Mouse (Mus musculus): ENCODE measurements around the gene Anks1b. TPM values are rescaled to one million over a fixed set of nuclear protein-coding genes. Genes with fewer than 3 reads are reported as not detected.

Anks1b gene
- polyA plus RNA-seq, 1 experiment from 2014 or later = 0.10 TPM

- Histone ChIP-seq H3K4me2 (no peak overlapping the region), H3K36me3 (replicated peaks) (no peaks in the 10 kb centered on the region), H3K9me3 (replicated peaks) (no peaks in the 10 kb centered on the region), H3K27ac (replicated peaks) (no peak overlapping the region), H3K4me1 (replicated peaks) (no peaks in the 10 kb centered on the region), H3K9ac (no peak overlapping the region), H3K27me3 (no peaks in the 10 kb centered on the region), H3K4me3 (replicated peaks) (no peak overlapping the region)
- 43% methylated on average over 10 of the region's 10 CpGs for WGBS (ENCODE audit: insufficient replicate concordance)
- ATAC-seq (ENCODE audit: insufficient read depth) = no peak
Observed at GRCm38 (mm10) chr10:90818246-90818937, 945.1 kb downstream of the Anks1b start.

- no peak for ATAC-seq (ENCODE audit: insufficient read depth)
- no peak overlapping the region for H3K9ac ChIP-seq
- no peak overlapping the region for H3K27ac ChIP-seq (replicated peaks)
- no peak overlapping the region for H3K4me2 ChIP-seq
- no peaks in the 10 kb centered on the region for H3K36me3 ChIP-seq (replicated peaks)
- H3K9me3 ChIP-seq (replicated peaks) = no peaks in the 10 kb centered on the region
- no peak overlapping the region for H3K4me3 ChIP-seq (replicated peaks)
- no peaks in the 10 kb centered on the region for H3K4me1 ChIP-seq (replicated peaks)
- H3K27me3 ChIP-seq = peaks cover 19% of the 10 kb centered on the region
- 12% methylated on average over 4 of the region's 4 CpGs for WGBS (ENCODE audit: insufficient replicate concordance)
Observed at GRCm38 (mm10) chr10:90823438-90823837, 950.1 kb downstream of the Anks1b start.

- no peak overlapping the region for H3K27ac ChIP-seq (replicated peaks)
- no peaks in the 10 kb centered on the region for H3K9me3 ChIP-seq (replicated peaks)
- no peaks in the 10 kb centered on the region for H3K4me1 ChIP-seq (replicated peaks)
- no peak for ATAC-seq (ENCODE audit: insufficient read depth)
- H3K9ac ChIP-seq = no peak overlapping the region
- 49% methylated on average over 2 of the region's 2 CpGs for WGBS (ENCODE audit: insufficient replicate concordance)
- H3K4me2 ChIP-seq = no peak overlapping the region
- H3K36me3 ChIP-seq (replicated peaks) = no peaks in the 10 kb centered on the region
- H3K27me3 ChIP-seq = peaks cover 32% of the 10 kb centered on the region
- H3K4me3 ChIP-seq (replicated peaks) = no peak overlapping the region
Observed at GRCm38 (mm10) chr10:90824692-90825091, 951.4 kb downstream of the Anks1b start.

GRCm38 (mm10) chr10:90826939-90827338 lies 953.6 kb downstream of the Anks1b start:
- H3K4me1 ChIP-seq (replicated peaks) = no peaks in the 10 kb centered on the region
- H3K9me3 ChIP-seq (replicated peaks) = no peaks in the 10 kb centered on the region
- no peak overlapping the region for H3K27ac ChIP-seq (replicated peaks)
- H3K4me2 ChIP-seq = no peak overlapping the region
- no peak overlapping the region for H3K9ac ChIP-seq
- no peak for ATAC-seq (ENCODE audit: insufficient read depth)
- H3K27me3 ChIP-seq = peaks cover 54% of the 10 kb centered on the region
- H3K4me3 ChIP-seq (replicated peaks) = no peak overlapping the region
- WGBS (ENCODE audit: insufficient replicate concordance) = 16% methylated on average over 4 of the region's 4 CpGs
- no peaks in the 10 kb centered on the region for H3K36me3 ChIP-seq (replicated peaks)

- peak overlapping the region; percentile 17; the same call in 1 of the 2 replicates for H3K4me3 ChIP-seq (replicated peaks)
- H3K9ac ChIP-seq = no peak overlapping the region
- 1% methylated on average over 55 of the region's 73 CpGs for WGBS (ENCODE audit: insufficient replicate concordance)
- peak overlapping the region; percentile 45 for H3K4me2 ChIP-seq
- H3K27ac ChIP-seq (replicated peaks) = no peak overlapping the region
- H3K9me3 ChIP-seq (replicated peaks) = no peaks in the 10 kb centered on the region
- no peaks in the 10 kb centered on the region for H3K36me3 ChIP-seq (replicated peaks)
- no peaks in the 10 kb centered on the region for H3K4me1 ChIP-seq (replicated peaks)
- peaks cover 63% of the 10 kb centered on the region for H3K27me3 ChIP-seq
- ATAC-seq (ENCODE audit: insufficient read depth) = no peak
Observed at GRCm38 (mm10) chr10:90828581-90829393, 955.5 kb downstream of the Anks1b start.

GRCm38 (mm10) chr10:90829394-90830267 lies 956.3 kb downstream of the Anks1b start:
- WGBS (ENCODE audit: insufficient replicate concordance) = under 1% methylated on average over 60 of the region's 76 CpGs
- Histone ChIP-seq H3K27ac (replicated peaks) (no peak overlapping the region), H3K4me2 (peak overlapping the region; percentile 45), H3K27me3 (peaks cover 63% of the 10 kb centered on the region), H3K36me3 (replicated peaks) (no peaks in the 10 kb centered on the region), H3K9me3 (replicated peaks) (no peaks in the 10 kb centered on the region), H3K4me3 (replicated peaks) (peak overlapping the region; percentile 17; the same call in 1 of the 2 replicates), H3K4me1 (replicated peaks) (no peaks in the 10 kb centered on the region), H3K9ac (no peak overlapping the region)
- no peak for ATAC-seq (ENCODE audit: insufficient read depth)

GRCm38 (mm10) chr10:90830268-90830585 lies 956.9 kb downstream of the Anks1b start:
- WGBS (ENCODE audit: insufficient replicate concordance) = 4% methylated on average over 11 of the region's 11 CpGs
- Histone ChIP-seq H3K4me2 (no peak overlapping the region), H3K27ac (replicated peaks) (no peak overlapping the region), H3K27me3 (peaks cover 63% of the 10 kb centered on the region), H3K9ac (no peak overlapping the region), H3K36me3 (replicated peaks) (no peaks in the 10 kb centered on the region), H3K4me3 (replicated peaks) (no peak overlapping the region), H3K4me1 (replicated peaks) (no peaks in the 10 kb centered on the region), H3K9me3 (replicated peaks) (no peaks in the 10 kb centered on the region)
- no peak for ATAC-seq (ENCODE audit: insufficient read depth)

- peaks cover 63% of the 10 kb centered on the region for H3K27me3 ChIP-seq
- WGBS (ENCODE audit: insufficient replicate concordance) = 5% methylated on average over 21 of the region's 21 CpGs
- ATAC-seq (ENCODE audit: insufficient read depth) = no peak
Observed at GRCm38 (mm10) chr10:90830591-90831287, 957.4 kb downstream of the Anks1b start.

GRCm38 (mm10) chr10:90831288-90831626 lies 957.9 kb downstream of the Anks1b start:
- Histone ChIP-seq H3K9ac (no peak overlapping the region), H3K4me3 (replicated peaks) (no peak overlapping the region), H3K9me3 (replicated peaks) (no peaks in the 10 kb centered on the region), H3K4me2 (no peak overlapping the region), H3K27me3 (peaks cover 63% of the 10 kb centered on the region), H3K36me3 (replicated peaks) (no peaks in the 10 kb centered on the region), H3K4me1 (replicated peaks) (no peaks in the 10 kb centered on the region), H3K27ac (replicated peaks) (no peak overlapping the region)
- 10% methylated on average over 2 of the region's 2 CpGs for WGBS (ENCODE audit: insufficient replicate concordance)
- no peak for ATAC-seq (ENCODE audit: insufficient read depth)

More at GRCm38 (mm10) chr10:90830591-90831287, 957.4 kb downstream of the Anks1b start:
- Histone ChIP-seq H3K4me1 (replicated peaks) (no peaks in the 10 kb centered on the region), H3K4me3 (replicated peaks) (no peak overlapping the region), H3K9me3 (replicated peaks) (no peaks in the 10 kb centered on the region), H3K4me2 (no peak overlapping the region), H3K9ac (no peak overlapping the region), H3K36me3 (replicated peaks) (no peaks in the 10 kb centered on the region), H3K27ac (replicated peaks) (no peak overlapping the region)

GRCm38 (mm10) chr10:90834306-90834705 lies 961.0 kb downstream of the Anks1b start:
- WGBS (ENCODE audit: insufficient replicate concordance) = 32% methylated on average over 5 of the region's 5 CpGs
- Histone ChIP-seq H3K27me3 (peaks cover 35% of the 10 kb centered on the region), H3K27ac (replicated peaks) (no peak overlapping the region), H3K36me3 (replicated peaks) (no peaks in the 10 kb centered on the region), H3K9ac (no peak overlapping the region), H3K4me2 (no peak overlapping the region), H3K9me3 (replicated peaks) (no peaks in the 10 kb centered on the region), H3K4me1 (replicated peaks) (no peaks in the 10 kb centered on the region), H3K4me3 (replicated peaks) (no peak overlapping the region)
- ATAC-seq (ENCODE audit: insufficient read depth) = no peak

All from liver, embryonic 15.5 days (tissue).